Mouse (Mus musculus) G1E (cell line): Measurements from ENCODE around the gene Nucks1.

Experiments
- CTCF ChIP-seq: IDR thresholded peaks from 2 replicates; pipeline ENCODE4 v1.5.1; 2012; ENCODE audit warnings: low read depth, low read length, inconsistent platforms, mixed read lengths
- GATA1 ChIP-seq: IDR thresholded peaks from 2 replicates; pipeline ENCODE4 v1.6.1; 2012; ENCODE audit warnings: borderline replicate concordance, low read length, inconsistent platforms, mixed read lengths
- GATA2 ChIP-seq: IDR thresholded peaks from 2 replicates; pipeline ENCODE4 v1.6.1; 2012; ENCODE audit warnings: low read depth, low read length, inconsistent platforms, borderline replicate concordance
- POLR2AphosphoS5 ChIP-seq: IDR thresholded peaks from 2 replicates; pipeline ENCODE4 v1.6.1; 2012; ENCODE audit warnings: low read depth, low read length, inconsistent platforms; ENCODE audit not compliant: insufficient replicate concordance
- TAL1 ChIP-seq: conservative IDR thresholded peaks from 2 replicates; pipeline ENCODE4 v1.6.1; 2012; ENCODE audit warnings: low read depth, low read length, inconsistent platforms, mixed read lengths

- TF ChIP-seq CTCF (no peak), TAL1 (no peak), GATA1 (no peak), GATA2 (no peak), POLR2AphosphoS5 (no peak)
Measured at GRCm38 (mm10) chr1:131946462-131947215, 36.3 kb downstream of the Nucks1 start.
